Comparison of ENCODE assay signal across 18 mouse cellular contexts in the genomic region with DNA sequence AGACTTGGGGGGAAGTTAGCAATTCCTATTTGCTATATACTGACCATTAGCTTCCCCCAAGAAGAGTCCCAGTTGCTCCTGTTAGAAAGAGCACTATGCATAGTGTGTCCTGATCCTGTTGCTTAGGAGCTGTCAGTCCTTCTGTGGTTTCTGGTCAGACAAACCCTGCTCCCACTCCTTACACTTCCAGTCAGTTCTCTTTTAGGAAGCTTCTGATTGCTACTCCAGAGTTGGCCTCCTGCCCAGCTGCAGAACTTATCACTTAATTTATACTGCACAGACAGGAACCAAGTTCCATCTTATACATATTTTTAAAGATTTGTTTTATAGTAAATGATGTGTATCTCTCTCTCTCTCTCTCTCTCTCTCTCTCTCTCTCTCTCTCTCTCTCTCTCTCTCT.
DNase-seq lines count a peak whose midpoint lies in the region; ATAC-seq and TF ChIP-seq lines count a peak whose summit lies in the region.
"Had no signal": no experiment of that assay in that cellular context is flagged by ENCODE, and none has a peak within 500 bp of the region (broad histone marks: within the 10 kb centered on the region; RNA-seq: fewer than 3 reads in every experiment).

No protein-coding gene starts in this region.

- H3K9me3 ChIP-seq in lung, embryonic 14.5 days (ENCODE audit: low read depth, low read length) = no peaks in the 10 kb centered on the region
- no peaks in the 10 kb centered on the region for H3K9me3 ChIP-seq in forebrain, embryonic 16.5 days (ENCODE audit: control insufficient read depth, low read length)
- no peaks in the 10 kb centered on the region for H3K9me3 ChIP-seq in midbrain, postnatal 0 days (ENCODE audit: low read length)
- H3K9me3 ChIP-seq: forebrain, embryonic 12.5 days; G1E; heart, embryonic 15.5 days; hindbrain, embryonic 12.5 days; intestine, embryonic 15.5 days; neural tube, embryonic 12.5 days had no signal

- TF ChIP-seq EP300 in heart, adult 2 months (IDR thresholded peaks at IDR 0.05; ENCODE audit: insufficient read depth, low read depth, low read length) = no peak

- no peaks in the 10 kb centered on the region for H3K36me3 ChIP-seq in heart, adult 2 months (ENCODE audit: control insufficient read depth, insufficient read depth, low read length)
- H3K36me3 ChIP-seq in lung, embryonic 14.5 days (ENCODE audit: insufficient read depth) = no peaks in the 10 kb centered on the region
- no peaks in the 10 kb centered on the region for H3K36me3 ChIP-seq in forebrain, embryonic 16.5 days (ENCODE audit: control insufficient read depth, insufficient read depth)
- no peaks in the 10 kb centered on the region for H3K36me3 ChIP-seq in midbrain, postnatal 0 days (ENCODE audit: insufficient read depth, low read length)
- H3K36me3 ChIP-seq: forebrain, embryonic 12.5 days; G1E; heart, embryonic 15.5 days; hindbrain, embryonic 12.5 days; intestine, embryonic 15.5 days; neural tube, embryonic 12.5 days had no signal

- H3K4me3 ChIP-seq in heart, adult 2 months = no peak overlapping the region
- H3K4me3 ChIP-seq in lung, embryonic 14.5 days (ENCODE audit: low read depth, low read length) = no peak overlapping the region
- no peak overlapping the region for H3K4me3 ChIP-seq in forebrain, embryonic 16.5 days (replicated peaks; ENCODE audit: low read length)
- no peak overlapping the region for H3K4me3 ChIP-seq in midbrain, postnatal 0 days (ENCODE audit: low read depth, low read length)
- H3K4me3 ChIP-seq: forebrain, embryonic 12.5 days; heart, embryonic 15.5 days; hindbrain, embryonic 12.5 days; intestine, embryonic 15.5 days; neural tube, embryonic 12.5 days had no signal

- intact Hi-C loops in heart, postnatal 14 days (cut with DNase I) = no loop called here
- intact Hi-C loops in heart, adult 2 months (cut with DNase I) = no loop called here
- intact Hi-C loops in left cerebral cortex, postnatal 25 days (cut with DNase I) = no loop called here

- H3K79me2 ChIP-seq in heart, adult 2 months (replicated peaks; ENCODE audit: control insufficient read depth, insufficient read depth, low read length) = no peaks in the 10 kb centered on the region

- peak; percentile 82 for ATAC-seq in lung, embryonic 14.5 days (ENCODE audit: insufficient read depth)
- no peak for ATAC-seq in forebrain, embryonic 16.5 days
- ATAC-seq in midbrain, postnatal 0 days (ENCODE audit: low FRiP score) = no peak
- ATAC-seq: intestine, embryonic 15.5 days had no signal

- peak; percentile 11 to 13 for DNase-seq in heart, postnatal 14 days
- no peak for DNase-seq in heart, adult 2 months
- peak; percentile 94 for DNase-seq in lung, embryonic 14.5 days
- DNase-seq in lung, adult 18-20 months = no peak
- peak; percentile 22 to 50 for DNase-seq in left cerebral cortex, postnatal 25 days (ENCODE audit: low spot score in 2 of 2)
- DNase-seq in lung, postnatal 4 days = peak; percentile 28 to 53
- no peak for DNase-seq in midbrain, postnatal 0 days (ENCODE audit: low spot score)
- DNase-seq: adrenal gland, adult 8-10 months; cerebellum, adult 9-10 months; thymus, postnatal 36 days had no signal

- TF ChIP-seq POLR2A in heart, adult 2 months (IDR thresholded peaks at IDR 0.05; ENCODE audit: insufficient read depth, low read depth, low read length) = no peak

- TF ChIP-seq CTCF in heart, adult 2 months (IDR thresholded peaks at IDR 0.05) = no peak
- TF ChIP-seq CTCF in lung, embryonic 14.5 days (IDR thresholded peaks at IDR 0.05; ENCODE audit: low read depth) = no peak
- no peak for TF ChIP-seq CTCF in midbrain, postnatal 0 days (IDR thresholded peaks at IDR 0.05)

- no peak overlapping the region for H3K9ac ChIP-seq in heart, adult 2 months (ENCODE audit: low read depth, low read length)
- H3K9ac ChIP-seq in lung, embryonic 14.5 days = no peak overlapping the region
- H3K9ac ChIP-seq in forebrain, embryonic 16.5 days (replicated peaks; ENCODE audit: low read depth, low read length) = no peak overlapping the region
- no peak overlapping the region for H3K9ac ChIP-seq in midbrain, postnatal 0 days (replicated peaks; ENCODE audit: low read length, poor library complexity, severe bottlenecking)
- H3K9ac ChIP-seq: forebrain, embryonic 12.5 days; heart, embryonic 15.5 days; hindbrain, embryonic 12.5 days; intestine, embryonic 15.5 days; neural tube, embryonic 12.5 days had no signal

- no peak overlapping the region for H3K27ac ChIP-seq in heart, adult 2 months
- H3K27ac ChIP-seq in lung, embryonic 14.5 days (ENCODE audit: low read depth) = no peak overlapping the region
- H3K27ac ChIP-seq in forebrain, embryonic 16.5 days (ENCODE audit: low read length) = no peak overlapping the region
- H3K27ac ChIP-seq in midbrain, postnatal 0 days (ENCODE audit: low read depth, low read length) = no peak overlapping the region
- H3K27ac ChIP-seq: forebrain, embryonic 12.5 days; heart, embryonic 15.5 days; hindbrain, embryonic 12.5 days; intestine, embryonic 15.5 days; neural tube, embryonic 12.5 days; stomach, postnatal 0 days had no signal

- no peak overlapping the region for H3K4me2 ChIP-seq in lung, embryonic 14.5 days
- H3K4me2 ChIP-seq in forebrain, embryonic 16.5 days (ENCODE audit: low read length) = no peak overlapping the region
- H3K4me2 ChIP-seq in midbrain, postnatal 0 days (ENCODE audit: low read depth, low read length, poor library complexity, severe bottlenecking) = no peak overlapping the region
- H3K4me2 ChIP-seq: forebrain, embryonic 12.5 days; heart, embryonic 15.5 days; hindbrain, embryonic 12.5 days; intestine, embryonic 15.5 days; neural tube, embryonic 12.5 days had no signal

- H3K4me1 ChIP-seq in heart, adult 2 months (ENCODE audit: control insufficient read depth, insufficient read depth, low read length) = no peaks in the 10 kb centered on the region
- 0 out of 2 replicates have a peak, but pooled peaks cover 4% of the 10 kb centered on the region for H3K4me1 ChIP-seq in lung, embryonic 14.5 days (ENCODE audit: insufficient read depth)
- no peaks in the 10 kb centered on the region for H3K4me1 ChIP-seq in forebrain, embryonic 16.5 days (replicated peaks; ENCODE audit: control insufficient read depth, insufficient read depth, low read length)
- no peaks in the 10 kb centered on the region for H3K4me1 ChIP-seq in midbrain, postnatal 0 days (ENCODE audit: insufficient read depth, low read length)
- H3K4me1 ChIP-seq: forebrain, embryonic 12.5 days; hindbrain, embryonic 12.5 days; intestine, embryonic 15.5 days; neural tube, embryonic 12.5 days had no signal

- H3K27me3 ChIP-seq in heart, adult 2 months (ENCODE audit: control insufficient read depth, insufficient read depth, low read length) = no peaks in the 10 kb centered on the region
- H3K27me3 ChIP-seq in lung, embryonic 14.5 days (ENCODE audit: insufficient read depth, low read length) = no peaks in the 10 kb centered on the region
- H3K27me3 ChIP-seq in forebrain, embryonic 16.5 days (replicated peaks; ENCODE audit: control insufficient read depth, insufficient read depth, low read length) = no peaks in the 10 kb centered on the region
- no peaks in the 10 kb centered on the region for H3K27me3 ChIP-seq in midbrain, postnatal 0 days (ENCODE audit: insufficient read depth, low read length)
- H3K27me3 ChIP-seq: forebrain, embryonic 12.5 days; heart, embryonic 15.5 days; hindbrain, embryonic 12.5 days; intestine, embryonic 15.5 days; neural tube, embryonic 12.5 days had no signal

Comparison
In these comparisons a context has a peak if more than half of its experiments do, and no peak if none do; other contexts are left out.
1. DNase-seq: peak in heart, postnatal 14 days (2 of 2), lung, embryonic 14.5 days (single experiment), left cerebral cortex, postnatal 25 days (2 of 2) and lung, postnatal 4 days (2 of 2); none in heart, adult 2 months (0 of 2), lung, adult 18-20 months (0 of 2) and midbrain, postnatal 0 days (single experiment).